Mouse (Mus musculus) adrenal gland, postnatal 36 days (tissue): ENCODE measurements around the gene Atrnl1. TPM values are rescaled to one million over a fixed set of nuclear protein-coding genes. Genes with fewer than 3 reads are reported as not detected.
"Not testable (repeated sequence)": the region's sequence is repeated elsewhere in the genome, so short reads cannot be mapped to it uniquely, and the experiment has no call there.

ENCODE experiments used
- DNase-seq, 2 experiments: peaks; one replicate each; pipeline ENCODE4 v3.0.0; 2021; ENCODE audit warnings: mixed read lengths in 1 of 2
- total RNA-seq, 2 experiments: library from RNA; stranded (reverse); gene quantifications; 2 replicates each; pipeline ENCODE4 v1.2.3; 2021

The Atrnl1 gene
- total RNA-seq, 2 experiments from 2014 or later, result 26.0 to 29.6 TPM

DNA sequence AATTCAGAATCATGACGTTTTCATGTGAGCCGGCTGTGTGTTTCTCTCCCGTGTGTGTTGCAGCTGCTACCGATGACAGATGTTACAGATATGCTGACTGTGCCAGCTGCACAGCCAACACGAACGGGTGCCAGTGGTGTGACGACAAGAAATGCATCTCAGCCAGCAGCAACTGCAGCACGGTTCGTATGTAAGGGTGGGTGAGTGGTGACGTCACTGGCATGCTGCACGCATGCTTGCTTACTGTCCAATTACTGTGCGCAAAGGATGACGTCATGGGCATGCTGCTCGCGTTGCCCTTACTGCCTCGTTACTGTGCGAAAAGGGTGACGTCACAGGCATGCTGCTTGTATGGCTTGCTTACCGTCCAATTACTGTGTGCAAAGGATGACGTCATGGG is 75.8 kb downstream of the Atrnl1 start:
- DNase-seq, result no peak

DNA sequence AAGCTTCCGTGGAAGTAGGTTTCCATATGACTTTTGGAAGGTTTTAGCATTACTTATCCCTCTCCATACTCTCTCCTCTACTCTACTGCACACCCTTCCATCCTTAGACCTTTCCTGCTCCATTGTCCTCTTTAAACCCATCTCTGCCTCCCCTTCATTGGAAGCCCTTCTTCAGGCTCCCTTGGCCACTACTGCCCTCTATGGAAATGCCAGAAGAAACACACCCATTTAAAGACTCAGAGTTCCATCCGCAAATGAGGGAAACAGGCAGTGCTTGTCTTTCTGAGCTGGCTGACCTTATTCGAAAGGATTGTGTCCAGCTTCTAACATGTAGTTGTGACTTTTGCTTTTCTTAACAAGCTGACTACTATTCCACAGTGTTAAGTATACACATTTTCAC is 81.7 kb downstream of the Atrnl1 start:
- peak in 1 of 2 experiments; percentile 2 for DNase-seq

DNA sequence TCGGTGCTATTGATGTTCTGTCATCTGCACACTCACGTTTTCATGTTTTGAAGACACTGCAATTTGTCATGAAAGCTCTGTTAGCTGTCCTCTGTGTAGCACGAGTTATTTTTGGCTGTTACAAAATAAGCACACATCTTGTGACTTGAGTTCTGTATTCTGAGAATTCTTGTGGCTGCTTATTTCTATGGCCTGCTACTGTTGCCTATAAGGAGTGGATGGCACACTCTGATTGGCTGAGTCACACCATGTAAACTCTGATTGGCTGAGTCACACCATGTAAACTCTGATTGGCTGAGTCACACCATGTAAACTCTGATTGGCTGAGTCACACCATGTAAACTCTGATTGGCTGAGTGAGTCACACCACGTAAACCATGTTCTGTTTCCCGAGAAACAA is 85.9 kb downstream of the Atrnl1 start:
- not testable (repeated sequence) for DNase-seq

DNA sequence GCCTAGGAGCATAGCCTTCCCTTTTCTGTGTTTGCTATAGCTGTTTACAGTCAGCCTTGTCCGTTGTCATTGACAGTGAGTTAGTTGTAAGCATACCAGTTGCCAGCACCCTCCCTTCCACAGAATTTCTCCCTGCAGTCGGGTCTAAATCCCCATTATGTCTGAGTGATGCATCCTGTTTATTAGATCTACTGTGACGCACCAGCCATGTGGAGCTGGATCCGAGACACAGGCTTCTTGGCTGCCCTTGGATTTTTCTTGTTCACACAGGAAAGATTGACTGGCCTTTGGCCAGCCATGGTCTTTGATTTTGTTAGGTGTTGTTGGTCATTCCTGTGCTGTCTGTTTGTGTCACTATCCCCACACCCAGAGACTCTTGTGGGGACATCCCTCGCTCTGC is 102.3 kb downstream of the Atrnl1 start:
- peak; percentile 23 to 27 for DNase-seq

DNA sequence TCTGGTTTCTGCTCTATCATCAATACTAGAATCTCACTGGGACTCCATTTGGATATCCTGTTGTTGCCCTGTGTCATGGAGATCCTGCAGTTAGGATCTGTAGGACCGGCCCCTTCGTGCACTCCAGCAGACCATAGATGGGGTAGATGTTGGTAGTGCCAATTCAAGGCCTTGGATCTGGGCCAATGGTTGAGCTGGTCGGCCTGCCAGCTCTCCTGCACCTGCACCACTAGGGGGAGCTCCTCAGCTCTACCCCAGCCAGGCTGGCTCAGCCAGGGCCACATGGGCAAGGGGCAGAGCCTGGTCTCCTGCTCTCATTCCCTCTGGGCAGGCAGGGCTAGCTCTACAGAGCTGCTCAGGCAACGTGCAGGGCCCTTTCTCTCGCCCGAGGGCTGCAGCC is 114.1 kb downstream of the Atrnl1 start:
- peak; percentile 75 to 85 for DNase-seq

DNA sequence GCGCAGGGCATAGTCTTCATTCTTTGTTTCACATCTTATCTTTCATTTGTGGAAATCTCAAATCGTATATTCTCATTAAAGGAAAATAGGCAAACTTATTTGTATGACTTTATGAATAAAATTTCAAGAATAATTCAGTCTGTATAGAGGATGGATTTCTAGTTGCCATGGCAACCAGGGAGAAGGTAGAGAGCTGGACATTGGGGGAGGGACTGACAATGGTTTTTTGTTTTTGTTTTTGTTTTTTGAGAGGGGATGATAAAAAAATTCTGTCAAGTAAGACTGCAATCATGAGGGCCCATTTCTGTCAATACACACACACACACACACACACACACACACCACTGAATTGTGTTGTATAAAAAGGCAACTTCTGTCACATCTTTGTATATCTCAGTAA is 114.5 kb downstream of the Atrnl1 start:
- DNase-seq, result no peak

DNA sequence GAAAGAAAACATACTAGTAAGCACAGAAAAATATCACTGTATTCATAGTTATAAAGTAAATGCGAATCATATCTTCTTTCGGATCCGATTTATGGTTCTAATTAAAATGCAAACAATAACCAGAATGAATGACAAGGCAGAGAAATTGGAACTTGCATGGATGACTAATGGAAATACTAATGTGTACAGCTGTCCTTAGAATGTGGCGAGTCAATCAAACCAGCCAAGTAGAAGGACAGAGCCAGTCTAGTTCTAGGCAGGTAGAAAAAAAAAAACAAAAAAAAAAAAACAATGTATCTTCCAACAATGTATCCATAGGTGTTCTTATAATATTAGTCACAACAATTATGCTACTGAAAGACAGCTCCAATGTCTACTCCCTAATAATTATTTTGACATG is 116.2 kb downstream of the Atrnl1 start:
- no peak for DNase-seq

DNA sequence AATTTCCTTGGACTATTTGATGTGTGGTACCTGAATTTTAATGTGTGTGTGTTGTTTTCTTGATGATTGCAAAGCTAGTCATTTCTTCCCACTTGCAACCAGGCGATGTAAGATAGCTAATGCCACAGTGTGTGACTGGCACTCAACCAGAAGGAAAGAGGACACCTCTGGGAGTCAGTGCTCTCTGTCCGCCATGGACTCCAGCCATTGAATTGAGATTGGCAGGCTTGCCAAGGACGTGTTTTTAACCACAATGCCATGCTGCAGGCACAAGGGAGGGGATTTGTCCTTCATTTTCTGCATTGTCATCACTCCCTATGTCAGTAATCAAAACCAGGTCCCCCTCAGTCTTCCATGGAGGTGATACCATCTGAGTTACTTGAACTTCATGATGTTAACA is 126.6 kb downstream of the Atrnl1 start:
- DNase-seq, result peak; percentile 32 to 35

DNA sequence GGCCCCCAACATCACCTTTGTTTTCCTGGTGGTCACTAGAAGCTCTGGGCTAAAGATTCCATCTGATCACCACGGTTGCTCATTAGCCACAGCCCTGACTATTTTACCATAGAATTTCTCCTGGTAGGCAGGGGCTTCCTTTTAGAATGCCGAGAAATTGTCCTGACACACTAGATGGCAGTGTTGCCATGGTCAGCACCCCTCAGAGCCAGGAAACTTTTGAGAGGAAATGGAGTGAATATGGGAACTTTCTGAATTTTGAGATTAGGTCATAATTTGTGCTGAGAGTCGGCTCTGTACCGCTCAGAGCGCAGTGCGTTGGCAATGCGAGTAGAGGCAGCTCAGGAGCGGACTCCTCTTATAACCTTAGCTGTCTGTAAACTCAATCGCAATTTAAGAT is 134.7 kb downstream of the Atrnl1 start:
- DNase-seq, result peak in 1 of 2 experiments; percentile 16

DNA sequence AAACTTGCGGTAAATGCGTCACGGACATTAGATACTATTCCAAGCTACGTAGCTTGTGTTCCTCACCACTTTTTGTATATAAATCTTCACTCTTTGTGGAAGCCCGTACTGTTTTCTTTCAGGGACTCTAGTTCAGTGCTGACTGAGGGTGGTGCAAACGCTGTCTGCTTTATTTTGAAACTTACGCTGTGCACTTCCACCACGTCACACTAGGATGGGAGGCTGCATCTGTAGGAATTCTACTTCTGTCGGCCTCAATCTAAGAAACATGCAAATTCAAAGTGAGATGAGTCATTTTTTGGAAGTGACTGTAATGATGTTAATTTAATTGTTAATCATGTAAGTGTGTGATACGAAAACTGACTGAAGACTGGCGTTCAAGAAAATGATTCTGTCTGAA is 135.7 kb downstream of the Atrnl1 start:
- no peak for DNase-seq

DNA sequence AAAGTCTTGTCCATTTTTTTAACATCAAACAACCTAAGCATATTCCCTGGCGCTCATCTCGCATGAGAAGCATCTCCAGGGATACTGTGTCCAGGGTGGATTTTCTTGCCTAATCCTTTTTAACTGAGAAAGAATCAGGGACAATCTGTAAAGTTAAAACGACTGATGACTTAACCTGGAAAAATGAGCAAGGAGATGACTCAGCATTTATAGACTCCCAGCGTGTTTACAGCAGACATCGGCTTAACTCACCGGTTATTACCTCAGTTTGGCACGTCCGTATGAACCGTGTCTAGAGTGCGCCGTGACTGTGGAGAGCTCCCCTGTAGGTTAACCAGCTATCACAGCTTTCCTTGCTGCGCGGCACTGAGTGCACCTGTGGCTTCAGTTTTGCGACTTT is 141.4 kb downstream of the Atrnl1 start:
- no peak for DNase-seq

DNA sequence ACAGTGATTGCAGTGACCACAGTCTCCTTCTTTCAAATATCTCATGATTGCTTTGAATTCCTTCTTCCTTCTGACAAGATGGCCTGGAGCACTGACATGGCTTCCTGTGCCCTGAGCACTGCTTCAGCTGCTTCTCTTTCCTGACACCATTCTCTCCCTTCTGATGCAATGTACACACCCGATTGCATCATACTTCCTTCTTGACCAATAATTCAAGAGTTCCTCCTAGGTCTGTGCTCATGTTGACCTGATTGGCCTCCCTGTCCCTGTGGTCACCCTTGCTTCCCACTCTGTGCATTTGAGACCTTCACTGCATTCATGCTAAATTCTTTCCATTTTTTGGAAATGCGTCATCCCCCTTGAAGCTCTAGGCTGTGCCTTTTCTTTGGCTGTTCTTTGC is 151.7 kb downstream of the Atrnl1 start:
- DNase-seq, result no peak

DNA sequence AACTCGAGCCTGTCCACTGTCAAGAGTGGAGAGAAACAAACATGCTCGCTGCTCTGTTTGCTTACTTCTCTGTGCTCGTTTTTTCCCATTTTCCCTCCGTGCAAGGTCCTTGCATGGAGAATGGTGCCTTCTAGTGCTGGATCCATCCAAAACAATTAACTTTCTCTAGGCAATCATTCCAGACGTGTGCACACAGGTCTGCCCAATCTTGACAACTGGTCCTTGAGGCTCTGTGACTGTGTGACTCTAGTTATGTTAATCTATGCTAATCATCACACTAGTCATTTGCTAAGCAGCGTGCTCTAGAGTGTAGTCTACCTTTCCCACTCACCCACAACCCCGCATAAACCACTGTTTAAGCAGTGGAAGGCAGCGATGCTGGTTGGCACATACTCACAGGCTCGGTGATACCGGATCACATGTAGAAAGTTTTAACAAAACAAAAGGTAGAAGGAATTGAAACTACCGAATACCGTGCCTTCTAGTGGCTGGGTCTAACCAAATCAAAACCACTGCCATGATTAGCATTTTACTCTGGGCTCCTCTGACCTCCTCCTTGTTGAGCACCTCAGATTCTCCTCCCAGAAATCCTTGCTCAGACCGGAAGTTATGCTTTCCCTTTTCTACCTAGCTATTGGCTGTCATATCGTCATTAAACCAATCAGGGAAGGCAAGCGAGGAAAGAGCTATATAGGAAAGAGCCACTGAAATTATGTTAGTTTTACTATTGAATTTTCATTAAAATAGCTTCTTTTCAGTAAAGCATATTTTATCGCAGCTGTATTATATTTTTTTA is 153.9 kb downstream of the Atrnl1 start:
- DNase-seq, result no peak

DNA sequence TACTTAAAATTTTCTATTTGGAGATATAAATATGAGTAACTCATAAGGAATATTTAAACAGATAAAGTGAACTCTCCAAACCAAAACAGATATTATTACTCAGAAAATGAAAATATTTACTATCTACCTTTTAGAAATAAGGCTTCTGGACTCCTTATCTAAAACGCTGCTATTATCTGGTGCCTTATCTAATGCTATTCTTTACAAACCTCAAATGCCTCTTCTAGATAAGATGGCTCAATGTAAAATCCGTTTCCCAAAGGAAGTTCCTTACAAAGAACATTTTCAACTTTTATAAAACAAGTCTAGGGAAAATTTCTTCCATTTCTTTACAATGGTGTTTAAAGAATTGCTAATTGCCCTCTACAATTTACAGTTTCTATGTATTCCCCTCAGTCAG is 156.2 kb downstream of the Atrnl1 start:
- DNase-seq, result no peak

DNA sequence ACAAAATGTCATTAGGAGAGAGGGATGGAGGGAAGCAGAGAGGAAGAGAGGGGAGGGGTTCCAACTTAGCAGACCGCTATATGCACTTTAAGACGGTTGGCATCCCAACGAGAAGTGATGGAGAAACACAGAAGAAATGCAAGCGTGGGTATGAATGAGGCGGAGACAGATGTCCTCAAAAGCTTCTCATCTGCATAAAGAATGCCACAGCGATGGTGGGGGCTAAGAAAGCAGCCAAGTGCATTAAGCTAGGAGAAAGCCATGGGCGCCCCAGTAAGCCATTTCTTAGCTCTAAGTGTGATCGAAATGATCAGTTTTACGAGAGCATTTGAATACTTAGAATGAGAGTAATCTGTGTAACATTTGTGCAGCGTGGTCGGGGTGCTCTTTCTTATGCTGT is 157.8 kb downstream of the Atrnl1 start:
- no peak for DNase-seq

DNA sequence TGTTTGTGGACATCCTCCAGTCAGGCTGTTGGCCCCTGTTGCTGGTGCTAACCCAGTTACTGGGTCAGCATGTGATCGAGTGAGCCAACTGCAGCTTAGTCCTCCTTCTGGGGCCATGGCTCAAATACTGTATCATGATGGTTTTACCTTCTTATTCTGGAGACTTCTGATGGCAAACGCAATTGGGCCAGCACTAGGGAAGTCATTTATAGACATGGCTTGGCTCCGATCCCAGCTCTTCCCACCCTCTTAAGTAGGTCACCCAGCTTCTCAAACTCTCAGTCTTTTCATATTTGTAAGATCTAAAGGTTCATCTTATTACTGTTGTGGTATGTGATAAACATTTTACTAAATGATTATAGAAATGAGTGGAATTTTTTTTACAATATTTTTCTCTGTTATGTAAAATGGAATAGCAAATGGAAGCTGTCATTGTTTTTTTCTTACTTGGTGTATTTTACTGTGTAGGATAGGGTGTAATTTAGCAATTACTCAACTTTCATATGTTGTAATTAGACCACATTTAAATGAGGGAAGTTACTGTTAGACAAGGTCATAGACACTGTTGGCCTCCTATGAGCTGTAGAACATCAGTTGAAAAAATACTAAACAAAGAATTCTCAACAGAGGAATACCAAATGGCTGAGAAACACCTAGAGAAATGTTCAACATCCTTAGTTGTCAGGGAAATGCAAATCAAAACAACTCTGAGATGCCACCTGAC is 171.7 kb downstream of the Atrnl1 start:
- DNase-seq, result no peak

DNA sequence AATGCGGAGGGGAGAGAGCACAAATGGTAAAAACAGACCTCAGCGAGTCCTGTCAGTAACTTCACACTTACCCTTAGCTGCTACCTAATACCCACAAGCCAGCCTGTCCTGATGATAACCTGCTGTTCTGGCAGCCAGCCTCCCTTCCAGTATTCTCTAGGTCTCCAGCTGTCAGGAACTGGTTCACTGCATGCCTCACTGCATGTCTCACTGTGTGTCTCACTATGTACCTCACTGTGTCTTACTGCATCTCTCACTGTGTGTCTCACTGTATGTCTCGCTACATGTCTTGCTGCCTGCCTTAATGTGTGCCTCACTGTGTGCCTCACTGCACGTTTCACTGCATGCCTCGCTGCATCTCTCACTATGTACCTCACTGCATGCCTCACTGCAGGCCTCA is 175.9 kb downstream of the Atrnl1 start:
- no peak for DNase-seq

DNA sequence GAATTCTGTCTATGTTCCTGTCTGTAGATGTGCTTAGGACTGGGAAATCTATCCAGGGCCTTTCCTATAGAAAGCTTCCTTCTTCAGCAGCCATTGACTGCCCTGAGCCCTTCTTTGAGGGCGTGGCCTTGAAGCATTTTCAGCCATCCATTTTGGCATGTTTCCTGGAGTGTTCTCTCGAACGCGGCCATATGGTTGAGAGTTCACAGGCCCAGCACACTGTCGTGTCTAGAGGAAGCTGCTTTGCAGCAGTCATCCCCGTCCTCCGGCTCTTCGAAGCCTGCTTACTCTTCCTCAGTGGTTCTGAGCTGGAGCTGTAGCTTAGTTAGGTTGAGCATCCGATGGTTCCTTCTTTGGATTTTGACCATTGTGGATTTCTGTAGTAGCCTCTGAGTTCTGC is 191.4 kb downstream of the Atrnl1 start:
- DNase-seq, result no peak

DNA sequence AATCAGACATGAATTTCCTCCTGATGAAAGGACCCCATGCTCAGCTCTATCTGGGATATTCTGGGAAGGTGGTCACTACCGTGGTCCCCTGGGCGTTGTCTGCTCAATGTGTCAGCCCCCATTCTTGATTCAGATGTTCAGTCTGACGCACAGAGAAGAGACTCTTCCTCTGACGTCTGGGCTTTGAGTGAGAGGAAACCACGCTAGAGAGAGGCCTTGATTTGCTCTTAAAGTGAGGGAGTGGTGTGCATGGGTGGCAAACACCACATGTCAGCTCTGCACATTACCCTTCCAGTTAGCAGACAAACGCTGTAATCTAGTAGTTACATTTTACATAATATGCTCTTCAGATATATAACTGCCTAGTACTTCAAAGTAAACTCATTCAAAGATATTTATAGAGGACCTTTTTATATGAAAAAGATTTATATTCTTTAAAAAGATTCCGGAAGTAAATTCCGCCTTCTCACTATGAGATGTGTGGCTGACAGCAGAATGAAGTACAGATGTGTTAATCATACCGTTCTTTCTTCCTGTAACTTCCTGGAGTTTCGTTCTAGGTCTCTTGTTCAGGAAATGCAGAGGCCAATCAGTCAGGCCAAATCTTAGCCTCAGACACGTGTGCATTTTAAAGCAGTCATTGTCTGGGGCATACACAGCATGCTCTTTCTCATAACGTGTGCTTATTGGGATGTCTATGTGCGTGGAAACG is 192.1 kb downstream of the Atrnl1 start:
- no peak for DNase-seq

DNA sequence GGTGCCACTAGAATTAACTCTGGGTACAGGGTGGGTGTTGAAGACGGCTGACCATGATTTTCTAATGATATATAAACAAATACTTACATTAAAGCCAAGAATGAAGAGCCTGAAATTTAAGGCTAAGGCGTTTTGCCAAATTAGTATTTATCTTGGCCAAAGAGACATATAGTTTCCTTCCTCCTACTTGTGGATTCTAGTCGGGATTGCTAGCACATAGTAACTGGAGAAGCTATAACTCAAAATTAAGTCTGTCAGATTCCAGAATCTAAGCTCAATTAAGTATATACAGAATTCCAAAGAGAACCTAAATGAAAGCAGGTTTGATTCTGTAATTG is 192.6 kb downstream of the Atrnl1 start:
- no peak for DNase-seq

DNA sequence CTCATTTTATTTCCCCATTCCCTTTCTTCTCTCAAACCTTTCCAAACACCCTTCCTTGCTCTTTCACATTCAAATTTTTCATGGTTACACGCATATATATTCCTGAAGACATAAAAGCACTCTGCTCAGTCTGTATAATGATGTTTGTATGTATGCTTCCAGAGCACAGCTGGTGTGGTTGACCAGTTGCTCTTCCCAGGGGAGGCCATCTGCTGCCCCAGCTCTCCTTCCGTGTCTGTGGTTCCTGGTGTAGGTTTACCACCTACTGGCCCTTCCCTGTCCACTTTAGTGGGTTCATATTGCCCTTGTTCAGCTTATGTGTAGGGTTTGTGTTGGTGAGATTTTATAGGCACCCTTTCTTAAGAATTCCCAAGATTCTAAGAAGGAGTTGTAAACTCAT is 197.5 kb downstream of the Atrnl1 start:
- no peak for DNase-seq

DNA sequence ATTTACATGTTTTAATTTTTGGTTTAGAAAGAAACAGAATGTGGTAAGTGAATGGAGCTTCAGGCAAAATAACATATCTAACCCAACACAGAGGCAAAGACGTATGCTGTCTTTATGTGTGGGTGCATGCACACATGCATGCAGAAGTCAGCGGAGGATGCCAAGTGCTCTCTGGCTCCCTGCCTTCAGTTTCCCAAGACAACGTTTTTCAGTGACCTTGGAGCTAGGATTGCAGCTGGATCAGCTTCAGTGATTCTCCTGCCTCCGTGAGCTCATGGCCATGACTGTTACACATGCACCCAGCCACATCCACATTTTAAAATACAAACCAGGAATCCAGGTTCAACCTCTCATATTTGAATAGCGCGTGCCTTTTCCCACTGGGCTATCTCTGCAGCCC is 203.5 kb downstream of the Atrnl1 start:
- DNase-seq, result peak; percentile 39 to 44
